Mouse (Mus musculus) bone marrow macrophage, adult 2 months (primary cell): ENCODE measurements at regions not wholly inside any gene's neighbourhood (a gene's known extent, or its start where the extent isn't known, plus 50 kb on each side); places are given as distances from the start of the nearest gene placed in this dataset.

ENCODE experiments used
- CTCF ChIP-seq: IDR thresholded peaks from 2 replicates; pipeline ENCODE4 v1.5.1; 2012; ENCODE audit warnings: low read depth, mild to moderate bottlenecking, low read length, moderate library complexity
- POLR2A ChIP-seq: IDR thresholded peaks from 2 replicates; pipeline ENCODE4 v1.6.1; 2012; ENCODE audit warnings: mild to moderate bottlenecking, low read depth, low read length, borderline replicate concordance

GRCm38 (mm10) chr11:45785806-45786205, 66.0 kb upstream of the Clint1 start:
- TF ChIP-seq CTCF (no peak), POLR2A (no peak)
